Mouse (Mus musculus) sigmoid colon, adult 10 weeks (tissue): Measurements from ENCODE around the gene Cd72. TPM values are rescaled to one million over a fixed set of nuclear protein-coding genes. Genes with fewer than 3 reads are reported as not detected.

Experiments used
- polyA plus RNA-seq: library from polyadenylated mRNA; stranded (reverse); fragments of 350-450 nt; fragmentation: Illumina TruSeq; extraction: RNeasy Lipid Tissue Mini Kit (QIAGEN cat#74804); gene quantifications from one replicate; pipeline ENCODE4 v1.2.3, GENCODE M21; 2014; ENCODE audit warnings: low read depth, low replicate concordance

Cd72 gene
- polyA plus RNA-seq: 8.8 TPM

DNA sequence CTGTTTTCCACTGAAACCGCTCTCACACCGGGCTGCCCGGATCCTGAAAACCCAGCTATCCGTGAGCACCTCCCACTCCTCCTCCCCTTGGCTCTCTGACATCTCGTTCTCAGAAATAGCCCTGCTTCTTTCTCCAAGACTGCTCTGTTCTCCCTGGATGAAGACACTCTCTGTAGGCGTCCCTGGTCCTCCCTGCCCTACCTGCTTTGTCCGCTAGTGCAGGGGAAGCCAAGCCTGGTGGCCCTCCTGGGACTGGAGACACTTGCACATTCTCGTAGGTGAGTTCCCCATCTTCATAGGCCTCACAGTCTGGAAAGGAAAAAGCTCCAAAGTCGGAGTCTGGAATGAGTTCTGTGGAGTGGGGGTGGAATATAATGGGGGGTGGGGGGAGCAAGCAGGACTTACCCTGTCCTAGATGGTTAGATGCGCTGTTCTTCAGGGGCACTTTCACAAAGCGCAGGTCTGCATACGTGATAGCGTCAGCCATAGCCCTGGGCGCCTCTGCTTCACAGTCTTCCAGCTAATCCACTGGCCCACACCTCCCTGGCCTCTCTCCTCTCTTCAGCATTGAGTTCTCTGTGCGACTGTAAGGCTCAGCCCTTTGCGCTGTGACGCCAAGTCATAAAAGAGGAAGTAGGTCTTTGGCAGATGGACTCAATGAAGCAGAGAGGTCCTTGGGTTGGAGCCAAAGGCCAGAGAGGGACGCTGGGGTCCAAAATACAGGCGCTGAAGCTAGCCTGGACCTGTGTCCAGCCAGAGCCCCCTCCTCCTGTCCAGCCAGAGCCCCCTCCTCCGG is at the start of gene Cd72:
Gene Cd72 (minus strand): TSS at position 588 of the 796 bp plus-strand sequence.

DNA sequence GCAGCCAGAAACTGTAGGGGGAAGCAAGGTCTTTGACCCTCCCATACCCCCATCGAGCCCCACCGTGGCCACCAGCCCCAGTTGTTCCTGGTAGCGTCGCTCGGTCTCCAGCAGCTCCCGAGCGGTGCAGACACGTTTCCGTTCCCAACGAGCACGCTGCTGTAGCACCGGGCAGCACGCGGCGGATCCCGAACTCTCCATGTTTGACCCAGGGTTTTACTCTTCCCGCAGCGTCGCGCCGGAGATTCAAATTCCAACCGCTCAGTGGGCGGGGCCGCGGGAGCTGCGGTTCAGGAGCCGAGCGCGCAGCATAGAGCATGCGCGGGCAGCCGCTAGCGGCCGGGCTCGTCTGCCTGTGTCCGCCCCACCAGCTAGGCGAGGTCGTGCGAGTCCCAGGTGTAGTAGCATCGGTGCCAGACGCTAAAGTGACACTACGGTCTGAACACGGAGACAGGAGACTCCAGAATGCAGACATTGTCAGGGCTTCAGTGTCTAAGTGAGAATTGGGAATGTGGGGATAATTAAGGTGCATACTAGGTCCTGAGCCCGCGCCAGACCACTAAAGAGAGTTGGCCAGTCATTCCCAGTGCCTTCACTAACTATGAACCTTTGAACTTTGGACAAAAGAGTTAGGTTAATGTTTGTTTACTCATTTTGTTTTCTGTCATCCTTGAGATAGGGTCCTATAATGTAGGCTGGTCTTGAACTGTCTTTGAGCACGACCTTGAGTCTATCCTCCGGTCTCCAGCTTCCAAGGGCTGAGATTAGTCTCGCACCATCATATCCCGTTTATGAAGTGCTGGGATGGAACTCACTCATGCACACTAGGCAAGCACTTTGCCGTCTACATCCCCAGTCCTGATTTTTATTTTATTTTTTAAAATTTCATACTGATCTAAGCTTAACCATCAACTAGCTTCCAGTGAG is 45.2 kb upstream of the Cd72 start, which contains the start of gene Arhgef39:
Gene Arhgef39 (minus strand): TSS at position 289 of the 927 bp plus-strand sequence.

DNA sequence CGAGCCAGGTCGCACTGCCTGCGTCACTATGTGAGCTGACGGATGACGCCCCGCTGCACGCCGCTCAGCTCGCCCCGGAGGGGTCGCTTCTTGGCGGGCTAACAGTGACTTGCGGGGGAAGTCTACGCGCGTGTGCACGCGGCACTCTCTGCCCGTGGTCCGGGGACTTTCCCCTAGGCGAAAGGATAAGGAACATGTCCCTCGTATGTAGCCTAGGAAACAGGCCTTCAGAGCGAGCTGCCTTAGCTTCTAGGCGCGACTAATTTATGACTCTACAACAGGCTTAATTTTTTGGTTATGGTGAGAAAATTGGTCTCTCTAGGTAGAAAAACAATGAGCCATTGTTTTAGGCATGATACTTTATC is 38.4 kb upstream of the Cd72 start, which contains the start of gene Ccdc107:
Gene Ccdc107 (plus strand): TSS at position 80 of the 365 bp plus-strand sequence.

DNA sequence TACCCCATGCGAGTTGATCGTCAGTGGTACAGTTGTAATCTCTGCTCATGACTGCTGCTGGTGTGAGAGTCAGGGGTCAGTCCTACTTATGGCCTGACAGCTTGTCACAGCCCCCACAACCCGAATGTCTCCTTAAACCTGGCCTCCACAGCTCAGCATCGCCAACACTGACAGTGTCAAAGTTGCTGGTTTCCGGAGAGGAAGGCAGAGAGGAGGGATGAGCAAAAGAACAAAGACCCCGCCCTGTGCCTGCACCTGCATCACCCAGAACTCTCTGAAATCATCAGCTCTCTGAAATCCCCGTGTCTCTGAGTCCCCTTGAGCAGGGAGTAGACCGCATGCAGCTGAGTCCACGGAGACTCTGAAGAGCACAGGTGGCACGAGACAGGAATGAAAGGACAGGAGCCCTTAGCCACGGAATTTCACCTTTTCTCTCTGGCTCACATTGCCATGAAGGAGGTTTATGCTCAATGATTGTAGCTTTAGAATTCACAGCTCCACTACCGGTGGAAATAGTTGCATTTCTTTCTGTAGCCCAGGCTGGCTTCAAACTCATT is 29.2 kb upstream of the Cd72 start, which contains the start of gene Sit1:
Gene Sit1 (minus strand): TSS at position 200 of the 557 bp plus-strand sequence.

DNA sequence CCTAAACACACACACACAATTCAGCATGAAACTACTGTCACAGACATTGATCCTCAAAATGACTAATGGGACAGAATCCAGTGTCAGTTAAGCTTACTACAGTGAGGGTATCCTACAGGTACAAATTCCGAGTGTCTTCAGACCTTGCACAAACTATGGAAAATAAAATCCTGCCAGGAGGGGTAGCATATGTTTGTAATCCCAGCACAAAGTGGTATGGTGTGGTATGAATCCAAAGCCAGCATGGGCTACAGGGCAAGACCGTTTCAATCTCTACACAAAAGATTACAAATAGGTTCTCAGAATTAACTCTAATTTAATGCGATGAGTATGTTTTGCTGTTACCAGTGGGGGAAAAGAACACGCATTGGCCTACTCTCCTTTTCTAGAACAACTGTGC is 12.8 kb downstream of the Cd72 start, which contains the start of gene Tesk1:
Gene Tesk1 (plus strand): TSS at position 301 of the 400 bp plus-strand sequence.

DNA sequence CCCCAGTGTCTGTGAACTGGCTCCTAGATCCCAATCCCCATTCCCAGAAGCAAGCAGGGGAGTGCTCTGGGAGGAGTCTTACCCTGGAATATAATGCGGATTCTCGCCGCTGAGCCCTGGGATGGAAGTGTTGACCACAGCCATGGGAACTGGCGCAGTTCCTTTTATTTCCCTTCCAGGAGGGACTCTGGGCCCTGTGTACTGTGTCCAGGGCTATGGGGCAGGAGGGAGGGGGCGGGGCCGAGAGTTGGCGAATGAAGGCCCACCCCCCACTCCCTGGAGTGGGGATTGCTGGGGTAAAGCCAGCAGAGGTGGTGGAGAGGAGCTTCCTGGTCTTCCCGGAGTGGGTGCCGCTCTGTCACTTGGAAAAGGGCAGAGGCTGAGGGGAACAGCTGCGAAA is 25.5 kb downstream of the Cd72 start, which contains the start of gene Fam166b:
Gene Fam166b (minus strand): TSS at position 189 of the 400 bp plus-strand sequence.

Other genes with a start within 250 kb of the Cd72 start
- 1.1 TPM for gene Atp8b5, start 187.5 kb downstream of the Cd72 start, polyA plus RNA-seq
- gene Rusc2, start 72.6 kb downstream of the Cd72 start, polyA plus RNA-seq: 0.16 TPM
- not detected for gene Fam166b, start 25.5 kb downstream of the Cd72 start, polyA plus RNA-seq
- gene Tesk1, start 12.7 kb downstream of the Cd72 start, polyA plus RNA-seq: 0.88 TPM
- not detected for gene Sit1, start 29.1 kb upstream of the Cd72 start, polyA plus RNA-seq
- 10.5 TPM for gene Ccdc107, start 38.3 kb upstream of the Cd72 start, polyA plus RNA-seq
- 22.4 TPM for gene Arhgef39, start 45.1 kb upstream of the Cd72 start, polyA plus RNA-seq
- 22.6 TPM for gene Car9, start 52.3 kb upstream of the Cd72 start, polyA plus RNA-seq
- gene Tpm2, start 69.1 kb upstream of the Cd72 start, polyA plus RNA-seq: 135 TPM
- 13.0 TPM for gene Creb3, start 107.7 kb upstream of the Cd72 start, polyA plus RNA-seq
- gene Tln1, start 108.1 kb upstream of the Cd72 start, polyA plus RNA-seq: 75.7 TPM
- 5.5 TPM for gene Rgp1, start 124.1 kb upstream of the Cd72 start, polyA plus RNA-seq
- gene Gba2, start 124.2 kb upstream of the Cd72 start, polyA plus RNA-seq: 1.9 TPM
- not detected for gene Msmp, start 129.9 kb upstream of the Cd72 start, polyA plus RNA-seq
- 3.2 TPM for gene Npr2, start 177.3 kb upstream of the Cd72 start, polyA plus RNA-seq
- not detected for gene Spag8, start 199.0 kb upstream of the Cd72 start, polyA plus RNA-seq
- 8.2 TPM for gene Hint2, start 201.8 kb upstream of the Cd72 start, polyA plus RNA-seq
- gene Tmem8b, start 214.3 kb upstream of the Cd72 start, polyA plus RNA-seq: 2.7 TPM
- 0.47 TPM for gene Fam221b, start 214.5 kb upstream of the Cd72 start, polyA plus RNA-seq
- not detected for gene Olfr70, start 246.2 kb upstream of the Cd72 start, polyA plus RNA-seq